Mouse (Mus musculus) hindbrain, postnatal 0 days (tissue): ENCODE results near the gene Wdr81. TPM values are rescaled to one million over a fixed set of nuclear protein-coding genes. Genes with fewer than 3 reads are reported as not detected.

ENCODE experiments used
- ATAC-seq: fragments of 200-750 bp; cut with Nextera tagmentation; 2 replicates; pipeline ENCODE4 v1.8.0; 2017; ENCODE audit warnings: mild to moderate bottlenecking, moderate TSS enrichment, moderate library complexity
- DNase-seq: peaks from one replicate; pipeline ENCODE4 v3.0.0-alpha.2; 2015; ENCODE audit warnings: low spot score
- H3K27ac ChIP-seq: fragments of 300-500 bp; sonication (generic); 2 replicates; pipeline ENCODE4 v1.5.1; 2014; ENCODE audit warnings: mild to moderate bottlenecking
- H3K27me3 ChIP-seq: fragments of 300-500 bp; sonication (generic); 2 replicates; pipeline ENCODE4 v1.6.1; 2014; ENCODE audit warnings: low read length, mixed read lengths; ENCODE audit not compliant: insufficient read depth
- H3K36me3 ChIP-seq: fragments of 300-500 bp; sonication (generic); 2 replicates; pipeline ENCODE4 v1.6.1; 2014; ENCODE audit warnings: low read length, mixed read lengths; ENCODE audit not compliant: insufficient read depth
- H3K4me1 ChIP-seq: fragments of 300-500 bp; sonication (generic); 2 replicates; pipeline ENCODE4 v1.6.1; 2014; ENCODE audit warnings: antibody characterized with exemption, low read length, mixed read lengths; ENCODE audit not compliant: insufficient read depth
- H3K4me2 ChIP-seq: fragments of 300-500 bp; sonication (generic); 2 replicates; pipeline ENCODE4 v1.6.1; 2014; ENCODE audit warnings: low read depth, mild to moderate bottlenecking, low read length, moderate library complexity, mixed read lengths
- H3K4me3 ChIP-seq: fragments of 300-500 bp; sonication (generic); 2 replicates; pipeline ENCODE4 v1.5.1; 2014; ENCODE audit warnings: low read length
- H3K9ac ChIP-seq: fragments of 300-500 bp; sonication (generic); replicated peaks from 2 replicates; pipeline ENCODE4 v1.6.1; 2014; ENCODE audit warnings: mild to moderate bottlenecking, low read length, moderate library complexity, mixed read lengths
- H3K9me3 ChIP-seq: fragments of 300-500 bp; sonication (generic); 2 replicates; pipeline ENCODE4 v1.6.1; 2016; ENCODE audit warnings: low read length, mixed read lengths
- CTCF ChIP-seq: IDR thresholded peaks from 2 replicates; pipeline ENCODE4 v1.5.1; 2016; ENCODE audit warnings: antibody characterized with exemption, control low read depth, low read depth
- WGBS: fragments of 180-500 bp; shearing (Covaris S2); extraction: QIAGEN DNeasy Blood & Tissue Kit; methylation state at CpG from one replicate; pipeline ENCODE4 v1.1.7; 2014; 5-methylcytosine and 5-hydroxymethylcytosine counted together
- polyA plus RNA-seq: library from polyadenylated mRNA; unstranded; fragments of >200 nt; fragmentation: Nextera tagmentation; extraction: Ambion mirVana; gene quantifications from 2 replicates; pipeline ENCODE4 v1.2.1, GENCODE M21; 2015
- total RNA-seq: library from RNA; depleted of rRNA; stranded (reverse); fragments of >200 nt; gene quantifications from 2 replicates; pipeline ENCODE4 v1.2.3, GENCODE M21; 2014

Wdr81 gene
- total and polyA plus RNA-seq, 2 experiments from 2014 or later: 4.1 to 20.4 TPM

DNA sequence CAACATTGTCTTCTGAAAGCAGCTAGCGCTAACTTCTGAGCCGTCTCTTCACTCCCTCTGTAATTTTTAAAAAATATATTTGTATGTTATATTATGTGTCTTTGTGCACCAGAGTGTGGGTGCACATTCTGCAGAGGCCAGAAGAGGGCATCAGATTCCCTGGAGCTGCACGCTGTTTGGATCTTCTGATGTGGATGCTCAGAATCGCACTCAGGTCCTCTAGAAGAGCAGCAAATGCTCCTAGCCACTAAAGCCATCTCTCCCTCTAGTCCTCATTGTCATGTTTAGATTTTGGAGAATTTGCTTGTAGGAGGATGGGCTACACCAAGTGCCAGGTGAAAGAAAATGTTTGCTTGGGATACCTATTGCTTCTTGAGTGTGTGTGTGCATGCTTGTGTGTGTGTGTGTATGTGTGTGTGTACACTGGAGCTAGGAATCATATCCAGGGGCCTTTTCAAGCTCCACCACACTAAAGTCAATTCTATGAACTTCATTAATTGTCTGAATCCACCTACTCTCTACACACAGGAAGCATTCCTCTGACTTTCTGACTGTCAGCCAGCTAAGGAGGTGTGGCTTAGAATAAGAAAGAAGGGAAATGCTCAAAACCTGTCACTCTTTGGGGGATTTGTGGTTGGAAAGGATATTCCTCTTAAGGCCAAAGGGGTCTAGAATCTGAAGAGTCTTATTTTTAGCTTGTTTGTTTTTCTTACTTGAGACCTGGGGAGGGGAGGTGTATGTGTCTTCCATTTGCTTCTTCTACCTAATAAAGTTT is 12.4 kb upstream of the Wdr81 start:
- peaks cover 19% of the 10 kb centered on the region for H3K4me1 ChIP-seq
- no peaks in the 10 kb centered on the region for H3K27me3 ChIP-seq
- TF ChIP-seq CTCF: no peak
- peaks cover 11% of the 10 kb centered on the region for H3K36me3 ChIP-seq
- H3K9me3 ChIP-seq: no peaks in the 10 kb centered on the region
- no peak overlapping the region for H3K9ac ChIP-seq
- no peak overlapping the region for H3K4me3 ChIP-seq
- no peak for ATAC-seq
- no peak overlapping the region for H3K27ac ChIP-seq
- DNase-seq: no peak
- no peak overlapping the region for H3K4me2 ChIP-seq
- 95% methylated on average over 4 of the region's 4 CpGs for WGBS

DNA sequence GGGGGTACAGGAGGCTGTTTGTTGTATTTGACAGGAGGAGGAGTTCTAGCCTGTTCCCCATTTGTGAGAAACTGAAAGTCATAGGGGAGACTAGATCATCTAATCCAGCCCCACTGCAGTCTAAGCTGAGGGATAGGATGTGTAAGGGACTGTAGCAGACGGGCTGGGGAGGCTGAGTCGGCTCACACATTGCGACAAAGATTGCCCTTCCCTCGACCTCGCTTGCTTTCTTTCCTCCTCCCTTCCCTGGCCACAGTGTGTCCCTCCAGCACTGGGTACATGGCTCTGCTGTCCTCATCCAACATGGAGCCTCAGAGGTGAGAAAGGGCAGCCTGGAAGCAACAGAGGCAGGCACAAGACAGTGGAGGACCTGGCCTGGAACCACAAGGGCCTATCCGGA is 10.5 kb upstream of the Wdr81 start:
- peaks cover 11% of the 10 kb centered on the region for H3K36me3 ChIP-seq
- H3K27me3 ChIP-seq: no peaks in the 10 kb centered on the region
- ATAC-seq: no peak
- no peak overlapping the region for H3K27ac ChIP-seq
- no peak overlapping the region for H3K9ac ChIP-seq
- WGBS: 84% methylated on average over 6 of the region's 6 CpGs
- peaks cover 19% of the 10 kb centered on the region for H3K4me1 ChIP-seq
- H3K4me2 ChIP-seq: no peak overlapping the region
- DNase-seq: no peak
- H3K9me3 ChIP-seq: no peaks in the 10 kb centered on the region
- no peak for TF ChIP-seq CTCF
- no peak overlapping the region for H3K4me3 ChIP-seq

DNA sequence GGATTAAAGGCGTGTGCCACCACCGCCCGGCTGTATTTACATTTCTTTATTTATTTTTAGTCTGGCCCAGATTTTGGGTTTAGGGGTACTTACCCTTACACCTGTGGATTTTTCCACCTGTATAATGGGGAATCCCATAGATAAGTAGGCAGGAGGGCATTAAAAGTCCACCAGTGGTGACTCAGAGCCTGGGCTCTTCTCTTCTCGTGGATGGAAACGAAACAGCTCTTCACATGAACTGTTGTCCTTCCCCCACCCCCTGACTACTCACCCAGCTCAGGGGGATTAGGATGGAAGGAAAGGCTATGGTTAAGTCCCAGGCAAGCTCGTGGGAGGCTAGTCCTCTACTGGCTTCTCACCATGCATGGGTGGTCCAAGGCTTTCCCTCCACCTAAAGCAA is 9.9 kb upstream of the Wdr81 start:
- Histone ChIP-seq H3K27ac (no peak overlapping the region), H3K9me3 (no peaks in the 10 kb centered on the region), H3K36me3 (peaks cover 11% of the 10 kb centered on the region), H3K4me1 (peaks cover 25% of the 10 kb centered on the region), H3K9ac (no peak overlapping the region), H3K4me2 (no peak overlapping the region), H3K27me3 (no peaks in the 10 kb centered on the region), H3K4me3 (no peak overlapping the region)
- ATAC-seq: no peak
- WGBS: 83% methylated on average over 6 of the region's 6 CpGs
- no peak for TF ChIP-seq CTCF
- no peak for DNase-seq

DNA sequence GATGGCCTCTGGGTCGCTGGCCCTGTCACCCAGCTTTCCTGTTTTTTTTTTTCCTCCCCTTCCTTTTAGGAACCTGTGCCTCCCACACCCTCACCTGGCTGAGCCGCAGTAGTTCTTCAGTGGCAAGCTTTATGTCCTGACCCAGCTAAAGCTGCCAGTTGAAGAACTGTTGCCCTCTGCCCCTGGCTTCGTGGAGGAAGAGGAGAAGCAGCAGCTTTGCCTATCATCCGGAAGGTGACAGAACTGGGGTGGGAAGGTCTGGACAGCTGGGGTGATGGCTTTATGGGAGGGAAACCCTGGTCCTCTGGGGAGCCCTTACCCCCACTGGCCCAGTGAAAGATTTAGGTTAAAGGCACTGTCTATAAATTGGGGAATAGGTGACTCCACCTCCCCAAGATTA is 9.1 kb upstream of the Wdr81 start:
- H3K9ac ChIP-seq: no peak overlapping the region
- no peaks in the 10 kb centered on the region for H3K27me3 ChIP-seq
- no peak overlapping the region for H3K27ac ChIP-seq
- 71% methylated on average over 4 of the region's 4 CpGs for WGBS
- no peak overlapping the region for H3K4me2 ChIP-seq
- no peak for TF ChIP-seq CTCF
- peaks cover 25% of the 10 kb centered on the region for H3K4me1 ChIP-seq
- no peaks in the 10 kb centered on the region for H3K9me3 ChIP-seq
- peaks cover 11% of the 10 kb centered on the region for H3K36me3 ChIP-seq
- no peak overlapping the region for H3K4me3 ChIP-seq
- DNase-seq: no peak
- ATAC-seq: no peak

DNA sequence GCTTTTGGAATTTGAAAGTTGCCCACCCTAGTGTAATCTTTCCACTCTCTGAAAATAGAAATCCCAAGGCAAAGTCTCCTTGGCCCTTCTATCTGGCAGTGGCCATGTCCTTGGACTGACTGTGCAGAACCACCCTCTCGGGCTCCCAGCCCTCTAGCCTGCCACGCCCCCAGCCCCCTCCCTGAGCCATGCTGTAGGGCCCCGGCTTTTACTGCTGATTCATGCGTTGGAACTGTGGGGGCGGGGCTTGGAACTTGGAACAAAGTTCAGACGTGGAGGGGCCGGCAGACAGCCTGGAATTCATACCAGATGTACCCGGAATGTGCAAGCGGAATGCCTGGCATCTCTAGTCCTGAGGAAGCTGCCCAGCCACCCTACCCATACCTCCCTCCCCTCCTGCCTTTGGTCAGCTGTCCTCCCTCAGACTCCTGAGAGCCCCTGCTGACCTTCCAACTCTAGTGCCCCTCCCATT is 8.4 kb upstream of the Wdr81 start:
- 4% methylated on average over 9 of the region's 9 CpGs for WGBS
- H3K9me3 ChIP-seq: no peaks in the 10 kb centered on the region
- ATAC-seq (no peak), DNase-seq (peak; percentile 51)
- peaks cover 25% of the 10 kb centered on the region for H3K4me1 ChIP-seq
- H3K9ac ChIP-seq: peak overlapping the region; percentile 71; the same call in 1 of the 2 replicates
- no peak for TF ChIP-seq CTCF
- H3K27ac ChIP-seq: no peak overlapping the region
- H3K27me3 ChIP-seq: no peaks in the 10 kb centered on the region
- H3K4me2 ChIP-seq: peak overlapping the region; percentile 98
- peak overlapping the region; percentile 91 for H3K4me3 ChIP-seq
- H3K36me3 ChIP-seq: peaks cover 11% of the 10 kb centered on the region

DNA sequence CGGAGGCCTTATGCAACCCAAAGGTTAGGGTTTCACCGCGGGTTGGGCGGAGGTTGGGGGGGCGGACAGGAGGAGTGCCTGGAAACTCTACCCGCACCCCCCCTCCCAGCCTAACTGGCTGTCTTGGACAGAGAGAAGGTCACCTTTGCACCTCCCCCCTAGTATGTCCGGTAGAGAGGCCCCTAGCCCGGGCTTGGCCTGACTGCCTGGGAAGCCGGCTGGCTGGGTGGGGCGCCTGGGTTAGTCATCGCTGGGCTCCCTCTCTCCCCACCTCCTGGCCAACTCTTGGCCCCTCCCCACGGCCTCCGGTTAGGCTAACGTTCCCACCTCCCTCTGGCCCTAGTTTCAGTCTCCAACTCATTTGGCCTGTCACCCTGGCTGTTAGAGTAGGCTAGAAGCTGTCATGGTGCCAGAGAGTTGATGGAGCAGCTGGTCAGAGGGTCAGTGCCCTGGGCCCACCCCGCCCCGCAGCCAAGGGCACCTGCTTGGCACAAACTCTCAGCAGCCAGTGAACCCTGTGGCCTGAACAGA is 7.8 kb upstream of the Wdr81 start:
- Histone ChIP-seq H3K27me3 (no peaks in the 10 kb centered on the region), H3K9ac (peak overlapping the region; percentile 71), H3K4me1 (peaks cover 21% of the 10 kb centered on the region), H3K36me3 (peaks cover 11% of the 10 kb centered on the region), H3K27ac (peak overlapping the region; percentile 75; the same call in 1 of the 2 replicates), H3K9me3 (no peaks in the 10 kb centered on the region), H3K4me3 (peak overlapping the region; percentile 91), H3K4me2 (peak overlapping the region; percentile 98)
- DNase-seq: peak; percentile 12
- no peak for ATAC-seq
- TF ChIP-seq CTCF: no peak
- 7% methylated on average over 12 of the region's 16 CpGs for WGBS

GRCm38 (mm10) chr11:75461743-75462252 is 7.3 kb upstream of the Wdr81 start:
- DNase-seq (no peak), ATAC-seq (peak; percentile 37)
- Histone ChIP-seq H3K9ac (peak overlapping the region; percentile 71), H3K4me2 (peak overlapping the region; percentile 98), H3K4me1 (peaks cover 21% of the 10 kb centered on the region), H3K9me3 (no peaks in the 10 kb centered on the region), H3K27me3 (no peaks in the 10 kb centered on the region), H3K27ac (peak overlapping the region; percentile 75; the same call in 1 of the 2 replicates), H3K4me3 (peak overlapping the region; percentile 91), H3K36me3 (peaks cover 11% of the 10 kb centered on the region)
- WGBS: under 1% methylated on average over 23 of the region's 30 CpGs
- no peak for TF ChIP-seq CTCF
